Mouse (Mus musculus): ENCODE data around the gene Lama2.

The Lama2 gene

DNA sequence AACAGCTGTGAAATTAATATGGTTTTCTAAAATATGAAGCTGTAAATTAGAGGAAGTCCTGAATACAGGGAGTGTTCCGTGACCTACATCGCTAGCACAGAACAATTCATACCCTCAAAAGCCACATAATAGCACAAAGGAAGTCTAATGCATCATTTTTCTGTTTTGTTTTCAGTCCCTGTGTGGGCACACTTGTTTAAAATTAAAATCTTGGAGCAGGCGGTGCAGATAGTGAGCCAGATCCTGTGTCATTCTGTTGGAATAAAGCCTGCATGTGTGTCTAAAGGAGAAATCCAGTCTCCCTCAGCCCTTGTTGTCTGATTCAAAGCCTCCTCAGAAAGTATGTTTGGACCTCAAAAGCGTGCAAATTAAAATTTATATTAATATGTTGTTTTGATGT, 234.9 kb downstream of the Lama2 start:
- DNase-seq (ENCODE audit: low spot score in 2 of 2) = no peak

DNA sequence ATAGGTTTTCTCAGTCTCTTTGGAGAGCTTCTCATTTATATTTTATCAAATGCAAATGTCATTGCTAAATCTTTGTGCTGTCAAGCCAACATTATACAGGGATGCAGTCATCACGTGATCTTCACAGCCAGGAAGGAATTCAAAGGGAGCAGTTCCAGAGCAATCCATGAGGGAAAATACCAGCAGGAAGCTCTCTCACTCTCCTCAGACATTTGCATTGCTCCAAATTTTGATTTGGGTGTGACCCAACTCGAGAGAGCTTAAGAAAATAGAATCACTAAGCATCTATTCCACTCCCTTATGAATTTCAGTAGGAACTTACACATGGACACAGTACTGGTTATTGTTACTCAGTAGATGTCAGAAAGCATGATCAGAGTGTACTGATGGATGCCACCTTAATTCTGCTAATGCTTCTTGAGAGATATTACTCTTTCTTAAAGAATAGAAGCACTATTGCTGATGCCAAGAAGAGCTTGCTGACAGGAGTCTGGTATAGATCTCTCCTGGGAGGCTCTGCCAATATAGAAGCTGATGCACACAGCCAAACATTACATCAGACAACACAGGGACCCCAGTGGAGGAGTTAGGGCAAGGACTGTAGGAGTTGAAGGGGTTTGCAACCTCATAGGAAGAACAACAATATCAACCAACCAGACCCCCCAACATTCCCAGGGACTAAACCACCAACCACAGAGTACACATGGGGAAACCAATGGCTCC, 236.5 kb downstream of the Lama2 start:
- no peak for DNase-seq (ENCODE audit: low spot score in 2 of 2)

DNA sequence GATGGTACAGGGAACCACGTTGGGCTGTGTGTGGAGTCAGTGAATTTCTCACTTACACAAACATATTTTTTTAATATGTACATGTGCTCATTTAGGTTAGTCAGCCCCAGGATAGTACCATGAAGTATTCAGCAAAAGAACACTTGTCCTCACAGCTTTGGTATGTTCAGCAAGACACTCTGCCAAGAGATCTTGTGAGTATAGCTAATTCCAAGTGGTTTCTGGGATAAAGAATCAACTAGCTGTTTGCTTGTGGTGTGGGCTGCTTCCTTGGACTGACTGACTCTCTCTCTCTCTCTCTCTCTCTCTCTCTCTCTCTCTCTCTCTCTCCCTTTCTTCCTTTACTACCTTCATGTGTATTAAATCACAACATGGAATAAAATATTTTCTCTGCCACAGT, 241.3 kb downstream of the Lama2 start:
- DNase-seq (ENCODE audit: low spot score in 2 of 2) = no peak

DNA sequence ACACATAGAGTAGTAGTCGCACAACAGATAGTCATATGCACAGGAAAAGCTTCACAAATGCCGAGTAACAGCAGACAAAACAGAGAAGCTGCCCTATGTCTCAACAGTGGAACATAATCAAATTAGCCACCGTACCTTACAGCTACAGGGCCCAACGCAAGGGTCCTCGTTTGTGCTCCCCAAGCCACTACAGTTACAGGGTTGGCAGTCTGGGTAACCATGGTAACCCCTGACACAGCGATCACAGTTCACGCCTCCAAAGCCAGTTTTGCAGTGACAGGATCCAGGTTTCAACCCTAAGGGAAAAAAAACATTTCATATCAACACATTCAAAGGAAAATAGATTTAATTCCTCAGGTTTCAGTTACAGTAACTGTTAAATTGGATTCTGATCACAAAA, 275.3 kb downstream of the Lama2 start:
- no peak for DNase-seq (ENCODE audit: low spot score in 2 of 2)

DNA sequence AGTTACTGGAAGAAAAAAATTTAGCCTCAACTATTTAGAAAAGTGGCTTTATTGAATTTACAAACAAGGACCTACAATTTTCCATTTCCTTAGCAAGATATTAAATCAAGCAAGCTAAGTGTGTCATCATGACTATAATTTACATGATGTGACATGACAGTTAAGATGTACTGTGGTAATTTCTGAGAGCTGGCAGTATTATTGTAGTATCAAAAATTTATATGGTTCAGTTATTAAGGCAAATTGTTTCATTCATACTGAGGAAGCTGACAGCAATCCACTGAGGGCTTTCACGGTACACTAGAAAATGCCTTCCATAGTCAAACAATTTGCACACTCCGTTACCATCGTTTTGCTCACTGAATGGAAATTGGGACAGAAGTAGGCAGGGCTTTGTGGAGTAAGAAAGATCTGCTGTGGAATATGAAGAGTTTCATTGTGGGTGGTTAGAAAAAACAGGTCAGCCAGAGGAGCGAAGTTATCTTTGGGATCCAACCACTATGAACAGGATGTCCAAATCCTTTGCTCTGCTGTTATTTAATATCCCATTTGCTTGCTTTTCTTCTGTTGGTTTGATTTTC, 297.1 kb downstream of the Lama2 start:
- no peak for DNase-seq (ENCODE audit: low spot score in 2 of 2)

DNA sequence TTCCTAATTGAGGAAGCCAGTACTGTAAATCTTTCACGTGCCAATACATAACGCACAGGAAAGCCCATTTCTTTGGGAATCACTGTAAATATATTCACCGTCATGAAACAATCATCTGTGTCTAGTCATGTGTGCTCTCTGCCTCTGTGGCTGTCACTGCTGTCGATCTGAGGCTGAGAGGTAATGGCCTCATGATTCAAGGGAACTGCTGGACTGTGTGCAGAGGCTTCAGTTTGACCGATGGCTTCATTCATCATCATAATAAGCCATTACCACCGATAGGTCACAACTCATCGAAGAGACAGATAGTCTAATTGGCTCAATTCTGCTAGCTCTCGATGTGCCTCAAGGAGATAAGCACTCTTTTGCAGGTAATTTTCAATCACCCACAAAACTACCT, 312.1 kb downstream of the Lama2 start:
- no peak for DNase-seq (ENCODE audit: low spot score in 2 of 2)

DNA sequence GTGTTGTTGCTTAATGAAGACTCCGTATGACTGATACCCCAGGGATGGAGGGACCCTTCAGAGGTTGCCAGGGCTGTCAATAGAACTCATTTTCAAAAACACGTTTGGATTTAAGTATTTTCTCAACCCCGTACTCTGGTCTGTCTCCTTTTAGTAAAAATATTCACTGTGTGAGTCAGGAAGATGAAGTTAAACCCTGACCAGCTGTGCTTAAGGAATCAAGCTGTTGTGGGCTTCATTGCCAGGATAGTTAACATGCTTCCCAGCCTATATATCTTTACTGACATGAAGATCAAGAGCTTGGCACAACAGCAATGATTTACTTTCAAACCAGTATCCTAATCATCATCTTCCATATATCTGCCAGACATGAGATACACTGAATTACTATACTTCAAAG, 314.3 kb downstream of the Lama2 start:
- DNase-seq (ENCODE audit: low spot score in 2 of 2) = no peak

DNA sequence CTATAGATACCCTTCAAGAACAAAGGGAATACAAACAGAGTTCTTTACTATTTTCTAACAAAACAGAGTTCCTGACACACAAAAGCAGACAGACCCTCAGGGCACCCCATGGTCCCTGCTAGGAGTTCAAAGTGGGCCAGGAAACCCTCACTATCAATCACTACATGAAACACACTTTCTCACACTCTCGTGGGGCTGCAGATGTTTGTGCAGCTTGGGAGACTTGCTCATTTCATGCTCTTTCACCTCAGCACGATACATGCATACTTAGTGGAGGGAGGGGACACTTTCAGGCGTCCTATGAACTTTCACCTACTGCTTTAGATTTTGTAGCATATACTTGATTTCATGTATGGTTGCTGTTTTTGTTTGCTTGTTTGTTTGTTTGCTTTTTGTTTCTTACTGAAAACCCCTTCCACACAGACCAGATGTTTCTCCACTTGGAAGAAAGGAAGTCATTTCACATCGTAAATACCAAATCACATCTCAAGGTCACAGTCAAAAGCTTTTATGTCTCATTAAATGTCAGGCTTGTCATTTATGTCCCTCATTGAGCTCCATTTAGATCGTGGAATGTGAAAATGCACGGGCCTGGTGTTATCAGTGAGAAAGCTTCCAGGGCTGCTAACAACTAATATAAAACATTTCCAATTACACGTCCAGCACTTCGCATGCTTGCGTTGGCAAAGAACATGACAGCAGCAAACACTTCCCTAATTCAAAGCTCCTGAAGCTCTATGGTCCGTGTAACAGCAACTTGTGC, 334.3 kb downstream of the Lama2 start:
- DNase-seq (ENCODE audit: low spot score in 2 of 2) = no peak

DNA sequence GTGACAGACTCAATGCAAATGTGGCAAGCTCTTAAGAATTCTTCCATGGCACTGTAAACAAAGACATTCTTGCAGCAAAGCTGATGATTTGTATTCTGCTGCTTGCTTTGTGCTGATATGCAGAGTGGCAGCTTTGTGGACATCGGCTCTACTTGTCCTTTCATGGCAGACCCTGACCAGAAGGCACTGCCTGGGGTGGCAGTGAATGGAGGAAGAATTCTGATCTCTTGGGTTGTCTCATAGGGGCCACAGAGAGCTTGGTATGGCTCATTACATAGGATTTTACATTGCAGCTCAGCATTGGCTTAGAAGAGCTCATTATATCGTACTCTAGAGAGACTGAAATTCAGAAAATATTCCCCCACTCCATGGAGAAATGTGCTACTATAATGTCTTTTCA, 352.1 kb downstream of the Lama2 start:
- DNase-seq (ENCODE audit: low spot score in 2 of 2) = no peak

DNA sequence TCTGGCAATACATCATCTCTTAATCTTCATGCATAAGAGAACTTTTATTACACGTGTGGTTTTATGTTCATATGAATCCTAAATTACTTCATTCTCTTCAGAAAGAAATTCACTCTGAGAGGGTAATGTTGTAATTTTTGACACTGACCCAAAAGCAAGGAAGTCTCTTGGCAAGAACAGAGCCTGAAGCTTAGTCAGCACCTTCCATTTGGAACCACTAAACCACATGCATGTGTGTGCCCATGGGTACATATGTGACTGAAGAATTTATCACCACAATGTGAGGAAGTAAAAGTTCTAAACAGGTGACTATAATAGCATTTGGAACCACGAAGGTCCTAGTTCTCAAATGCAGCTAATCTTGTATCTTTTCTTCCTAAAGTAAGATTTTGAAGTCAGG, 353.7 kb downstream of the Lama2 start:
- no peak for DNase-seq (ENCODE audit: low spot score in 2 of 2)

DNA sequence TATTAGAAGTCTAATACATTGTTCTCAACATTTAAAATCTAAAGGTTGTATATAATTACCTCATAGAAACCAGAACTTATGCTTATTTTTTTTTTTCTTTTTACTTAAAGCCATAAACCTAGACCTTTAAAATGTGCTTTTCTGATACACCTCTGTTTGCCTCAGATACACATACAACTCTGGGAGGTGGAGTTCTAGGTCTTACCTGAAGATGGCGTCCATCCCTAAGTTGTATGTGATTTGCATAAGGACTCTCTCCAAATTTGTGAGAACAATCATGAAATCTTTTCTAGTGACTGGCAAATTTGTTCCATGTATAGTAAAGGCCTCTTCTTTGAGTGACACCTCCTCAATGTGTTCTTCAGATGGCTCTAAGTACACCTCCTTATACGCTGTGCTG, 354.8 kb downstream of the Lama2 start:
- no peak for DNase-seq (ENCODE audit: low spot score in 2 of 2)

DNA sequence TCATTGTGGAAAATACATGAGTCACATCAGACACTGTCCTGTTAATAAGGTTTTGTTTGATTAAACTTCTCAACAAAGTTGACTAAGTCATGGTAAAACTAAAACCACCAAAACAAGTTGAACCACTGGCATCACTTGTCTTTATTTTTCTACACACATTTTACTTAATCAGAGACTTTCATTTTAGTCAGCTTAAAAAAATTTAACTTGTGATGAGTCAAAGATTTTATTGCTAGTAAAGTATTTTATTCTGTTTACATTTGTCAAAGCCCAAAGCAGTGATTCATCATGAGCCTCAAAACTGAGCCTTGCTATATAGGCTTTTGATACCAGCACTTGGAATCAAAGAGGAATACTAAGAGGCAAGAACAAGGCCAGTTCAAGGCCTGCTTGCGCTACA, 369.8 kb downstream of the Lama2 start:
- no peak for DNase-seq (ENCODE audit: low spot score in 2 of 2)

DNA sequence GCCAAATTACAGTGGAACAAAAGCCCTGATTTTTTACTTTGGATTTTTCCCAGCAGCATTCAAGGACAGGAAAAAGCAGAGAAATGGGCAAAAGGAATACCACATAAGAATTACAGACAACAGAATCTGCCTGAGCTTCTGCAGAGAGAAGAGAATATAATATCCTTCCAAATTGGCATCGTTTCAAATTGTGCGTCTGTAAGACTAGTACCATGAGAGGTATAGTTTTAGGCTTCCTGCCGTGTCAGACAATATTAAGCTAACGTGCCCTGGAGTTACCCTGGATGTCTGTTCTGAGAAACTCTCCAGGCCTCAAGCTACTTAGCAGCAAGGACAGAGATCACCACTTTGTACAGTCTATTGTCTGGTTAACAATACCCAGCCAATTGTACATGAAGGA, 384.8 kb downstream of the Lama2 start:
- DNase-seq (ENCODE audit: low spot score in 2 of 2) = no peak

DNA sequence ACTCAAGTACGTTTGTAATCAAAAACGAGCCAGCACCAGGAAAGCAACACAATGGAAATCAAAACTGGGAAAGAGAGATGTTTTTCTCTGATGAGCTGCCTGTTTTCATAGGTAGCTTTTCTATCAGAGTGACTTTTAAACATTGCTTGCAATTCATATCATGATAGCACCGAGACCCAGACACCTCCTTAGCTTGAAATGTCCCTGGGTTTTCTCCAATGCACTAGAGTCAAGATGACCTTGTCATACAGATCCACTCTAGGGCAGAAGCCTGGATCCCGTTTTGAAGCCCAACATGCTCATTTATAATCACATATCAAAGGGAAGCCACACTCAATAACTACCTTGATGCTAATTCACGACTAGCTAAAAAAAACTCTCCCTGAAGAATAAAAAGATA, 386.0 kb downstream of the Lama2 start:
- no peak for DNase-seq (ENCODE audit: low spot score in 2 of 2)

DNA sequence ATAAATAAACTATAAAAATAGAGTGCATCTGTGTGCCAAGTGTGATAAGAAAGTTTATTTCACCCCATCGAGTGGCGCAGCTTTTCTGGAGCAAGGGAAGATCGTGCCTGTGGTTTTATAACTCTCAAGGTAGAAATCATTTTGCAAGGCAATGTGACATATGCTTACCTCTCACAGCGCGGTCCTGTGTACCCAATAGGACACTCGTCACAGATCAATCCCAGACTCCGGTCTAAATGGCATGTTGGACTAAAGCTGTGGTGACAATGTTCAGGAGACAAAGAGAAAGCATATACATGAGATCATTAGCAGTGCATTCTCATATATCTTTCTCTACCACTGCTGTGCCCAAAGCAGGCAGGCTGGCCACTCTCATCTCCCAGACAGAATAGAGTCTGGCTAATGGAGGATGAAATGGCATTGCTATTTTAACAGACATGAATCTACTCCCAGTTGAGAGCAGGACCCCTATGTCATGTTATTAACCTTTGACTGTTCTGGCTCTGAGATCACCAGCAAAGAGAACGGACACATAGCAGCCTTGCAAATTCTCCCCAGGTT, 395.7 kb downstream of the Lama2 start:
- DNase-seq (ENCODE audit: low spot score in 2 of 2) = no peak

DNA sequence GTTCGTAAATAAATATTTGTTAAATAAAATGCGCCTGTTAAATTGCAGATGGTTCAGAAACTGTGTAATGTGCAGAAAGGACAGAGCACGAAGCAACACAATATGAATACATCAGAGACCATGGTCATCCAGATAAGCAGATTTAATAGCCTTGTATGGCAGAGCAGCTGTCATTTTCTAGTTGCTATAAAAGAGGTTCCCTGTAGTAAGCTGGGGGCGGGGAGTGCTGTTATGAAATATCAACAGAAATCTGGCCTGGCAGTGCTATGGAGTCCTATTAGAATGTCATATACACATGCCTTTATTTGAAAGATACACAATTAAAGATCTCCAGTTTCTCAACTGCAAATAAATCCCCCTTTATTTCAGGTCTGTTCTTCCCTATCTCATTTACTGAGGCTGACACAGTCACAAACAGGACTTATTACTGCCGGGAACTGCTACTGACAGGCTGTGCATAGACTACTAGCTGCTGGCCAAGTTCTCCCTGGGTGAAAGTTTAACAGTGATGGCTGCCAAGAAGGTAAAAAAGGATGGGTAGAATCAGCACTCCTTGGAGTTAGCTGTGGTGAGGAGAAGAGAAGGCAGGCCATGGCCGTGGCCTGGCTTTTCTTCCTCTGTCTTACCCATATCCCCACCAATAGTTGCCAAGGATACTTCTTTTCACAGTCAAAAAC, 396.8 kb downstream of the Lama2 start:
- DNase-seq (ENCODE audit: low spot score in 2 of 2) = no peak

DNA sequence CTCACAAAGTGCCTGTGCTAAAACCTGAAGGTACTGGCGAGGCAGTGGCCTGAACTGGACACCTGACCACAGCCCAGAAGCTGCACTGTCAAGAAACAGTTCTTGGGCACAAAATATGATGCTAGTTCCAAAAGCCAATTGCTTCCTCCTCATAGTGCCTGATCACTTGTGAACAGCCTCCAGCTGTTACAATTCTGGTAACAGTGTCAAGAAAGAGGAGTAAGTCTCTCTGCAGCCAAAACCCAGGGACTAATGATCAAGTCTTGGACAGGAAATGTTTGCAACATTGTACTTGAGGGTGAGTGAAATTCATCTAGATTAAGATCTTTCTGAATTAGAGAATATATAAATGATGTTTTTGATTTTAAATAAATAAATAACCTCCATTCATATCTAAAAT, 399.9 kb downstream of the Lama2 start:
- no peak for DNase-seq (ENCODE audit: low spot score in 2 of 2)

DNA sequence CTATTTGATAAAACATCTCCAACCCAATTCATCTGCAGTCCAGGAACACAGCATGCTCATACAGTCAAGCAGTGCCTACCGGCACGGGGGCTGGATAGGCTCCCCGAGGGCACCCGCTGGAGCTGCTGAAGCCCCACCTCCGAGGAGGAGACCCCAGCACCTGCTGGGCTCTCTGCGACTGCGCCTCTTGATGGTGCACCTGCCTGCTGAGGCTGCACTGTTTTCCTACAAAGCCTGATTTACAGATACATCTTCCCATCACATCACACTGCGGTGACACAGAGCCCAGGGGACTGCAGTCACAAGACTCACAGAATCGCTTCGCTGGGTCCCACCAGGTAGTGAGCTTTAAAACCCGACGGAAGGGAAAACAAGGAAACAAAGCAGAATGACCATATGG, 412.2 kb downstream of the Lama2 start:
- no peak for DNase-seq (ENCODE audit: low spot score in 2 of 2)

DNA sequence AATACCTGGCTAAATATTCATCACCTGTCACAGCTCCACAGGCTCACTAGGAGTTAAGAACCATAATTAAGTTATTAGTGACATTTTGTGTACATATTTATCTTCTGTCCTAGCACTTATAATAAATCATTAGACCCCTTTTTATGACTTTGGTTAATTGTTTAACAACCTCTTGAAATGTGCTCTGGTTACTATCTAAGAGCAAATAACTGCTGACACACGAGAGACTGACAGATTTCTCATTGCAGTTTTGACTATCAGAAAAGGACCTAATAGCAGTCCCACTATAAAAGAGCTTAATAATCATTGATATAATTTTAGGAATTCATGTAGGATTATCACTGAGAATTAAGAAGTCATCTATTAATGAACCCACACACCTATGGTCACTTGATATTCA, 421.1 kb downstream of the Lama2 start:
- no peak for DNase-seq (ENCODE audit: low spot score in 2 of 2)

DNA sequence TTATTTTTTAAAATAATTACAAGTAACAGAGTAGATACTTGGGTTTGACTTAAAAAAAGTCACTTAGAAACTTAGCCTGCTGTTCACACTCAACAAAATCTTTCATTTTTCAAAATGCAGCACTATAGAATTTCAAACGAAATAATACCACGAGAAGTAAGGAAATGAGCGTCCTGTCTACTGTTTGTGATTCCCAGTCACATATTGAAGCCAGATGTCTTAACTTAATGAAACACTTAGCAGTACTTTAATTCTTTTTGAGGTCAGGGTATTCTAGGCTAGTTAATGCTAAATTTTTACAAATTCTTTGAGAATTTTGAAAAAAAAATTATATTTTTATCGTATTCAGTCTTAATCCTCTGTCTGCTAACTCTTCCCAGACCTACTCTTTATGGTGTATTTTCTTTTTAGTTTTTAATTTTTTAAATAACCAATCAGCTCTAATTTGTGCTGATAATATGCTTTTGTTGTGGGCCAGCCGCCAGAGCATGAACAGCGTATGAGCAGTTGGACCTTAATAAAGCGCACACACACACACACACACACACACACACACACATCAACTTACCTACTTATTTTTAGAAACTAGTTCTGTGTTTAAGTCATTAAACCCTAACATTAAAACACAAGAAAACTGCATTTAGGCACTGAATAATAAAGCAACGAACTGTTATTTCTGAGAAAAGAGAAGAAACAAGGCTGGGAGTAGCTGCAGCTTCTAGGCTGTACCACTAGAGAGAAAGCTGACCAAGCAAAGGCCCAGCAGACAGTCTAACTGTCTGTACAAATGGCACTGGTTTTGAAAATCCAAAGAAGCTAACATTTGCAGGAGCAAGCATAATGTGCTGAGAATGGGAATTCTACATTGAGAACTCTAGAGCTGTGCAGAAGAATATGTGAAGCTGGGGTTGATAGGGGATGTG, 425.3 kb downstream of the Lama2 start:
- no peak for DNase-seq (ENCODE audit: low spot score in 2 of 2)

DNA sequence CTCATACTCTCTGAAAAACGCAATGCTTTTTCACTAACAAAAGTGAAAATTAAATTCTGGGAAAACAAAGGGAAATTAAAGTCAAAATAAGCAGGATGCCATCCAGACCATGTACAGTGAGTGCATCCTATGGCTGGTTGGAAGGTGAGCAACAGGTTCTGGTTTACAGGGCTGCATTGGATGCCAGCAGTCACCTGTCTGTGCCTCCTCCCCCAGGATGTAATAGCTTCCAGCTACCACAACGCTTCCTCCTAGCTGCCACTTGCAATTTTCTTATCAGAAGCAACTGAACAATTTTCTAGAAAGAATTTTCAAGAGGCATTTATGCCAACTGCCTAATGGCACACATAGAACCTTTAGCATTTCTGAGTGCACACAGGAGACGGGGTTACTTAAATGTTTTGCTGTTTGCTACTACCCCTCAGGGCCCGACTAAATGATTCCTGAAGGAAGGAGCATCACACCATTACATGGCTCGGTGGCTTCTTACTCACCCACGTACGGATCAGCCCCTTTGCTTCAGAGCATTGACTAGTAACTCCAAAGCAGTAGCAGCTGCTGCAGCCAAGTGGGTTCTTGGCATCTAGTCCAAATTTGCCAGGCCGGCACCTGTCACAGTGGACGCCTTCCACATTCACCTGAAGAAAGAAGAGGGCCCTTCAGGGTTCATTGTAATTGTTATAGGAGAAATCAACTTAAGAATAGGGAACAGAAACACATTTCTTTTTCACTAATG, 430.8 kb downstream of the Lama2 start:
- no peak for DNase-seq (ENCODE audit: low spot score in 2 of 2)

Data from spleen, postnatal 14 days (tissue).